Mouse (Mus musculus): ENCODE measurements at regions not wholly inside any gene's neighbourhood (a gene's known extent, or its start where the extent isn't known, plus 50 kb on each side); places are given as distances from the start of the nearest gene placed in this dataset.
A peak's percentile ranks its signal among the peaks of the same experiment; 100 is the strongest.
"Not testable (repeated sequence)": the region's sequence is repeated elsewhere in the genome, so short reads cannot be mapped to it uniquely, and the experiment has no call there.

GRCm38 (mm10) chr4:4635338-4635737 is 157.8 kb downstream of the Impad1 start:
- Histone ChIP-seq H3K4me3 (ENCODE audit: low read depth, low read length) (no peak overlapping the region), H3K27ac (replicated peaks; ENCODE audit: low read depth, low read length) (no peak overlapping the region), H3K27me3 (replicated peaks; ENCODE audit: control insufficient read depth, insufficient read depth, low read length) (no peaks in the 10 kb centered on the region), H3K9me3 (ENCODE audit: control insufficient read depth, low read length) (no peaks in the 10 kb centered on the region), H3K4me2 (ENCODE audit: low read depth, low read length) (no peak overlapping the region), H3K4me1 (ENCODE audit: control insufficient read depth, insufficient read depth, low read length) (0 out of 2 replicates have a peak, but pooled peaks cover 8% of the 10 kb centered on the region), H3K36me3 (ENCODE audit: control insufficient read depth, insufficient read depth, low read length) (no peaks in the 10 kb centered on the region), H3K9ac (ENCODE audit: low read depth, low read length) (no peak overlapping the region)
- DNase-seq (ENCODE audit: low spot score) (peak; percentile 47), ATAC-seq (ENCODE audit: low read depth) (no peak)
- WGBS, result 13% methylated on average over 6 of the region's 6 CpGs

DNA sequence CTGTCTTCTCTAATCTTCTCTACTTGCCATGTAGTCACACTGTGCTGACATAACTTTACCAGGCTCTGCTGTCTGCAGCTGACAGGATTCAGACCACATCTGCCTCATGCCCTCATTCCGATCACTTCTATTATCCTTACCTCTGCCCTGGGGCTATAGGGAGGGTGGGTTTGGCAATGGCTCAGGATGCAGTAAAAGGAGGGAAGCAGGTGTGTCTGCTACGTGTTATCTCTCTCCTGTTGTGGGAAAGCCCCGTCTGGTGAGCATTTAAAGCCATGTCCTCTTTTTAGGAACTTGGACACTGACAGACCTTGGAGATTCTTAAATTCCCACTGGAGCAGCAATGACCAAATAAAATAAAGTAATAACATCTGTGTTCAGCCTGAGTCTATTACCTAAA is 158.5 kb downstream of the Impad1 start:
- DNase-seq (ENCODE audit: low spot score) (peak; percentile 45), ATAC-seq (ENCODE audit: low read depth) (no peak)
- Histone ChIP-seq H3K4me3 (ENCODE audit: low read depth, low read length) (no peak overlapping the region), H3K4me2 (ENCODE audit: low read depth, low read length) (no peak overlapping the region), H3K9ac (ENCODE audit: low read depth, low read length) (no peak overlapping the region), H3K36me3 (ENCODE audit: control insufficient read depth, insufficient read depth, low read length) (no peaks in the 10 kb centered on the region), H3K9me3 (ENCODE audit: control insufficient read depth, low read length) (no peaks in the 10 kb centered on the region), H3K27me3 (replicated peaks; ENCODE audit: control insufficient read depth, insufficient read depth, low read length) (no peaks in the 10 kb centered on the region), H3K4me1 (ENCODE audit: control insufficient read depth, insufficient read depth, low read length) (0 out of 2 replicates have a peak, but pooled peaks cover 8% of the 10 kb centered on the region), H3K27ac (replicated peaks; ENCODE audit: low read depth, low read length) (no peak overlapping the region)
- WGBS, result 9% methylated on average over 3 of the region's 3 CpGs

- H3K4me1 ChIP-seq (ENCODE audit: control insufficient read depth, insufficient read depth, low read length), result 0 out of 2 replicates have a peak, but pooled peaks cover 1% of the 10 kb centered on the region
- WGBS, result 45% methylated on average over 2 of the region's 2 CpGs
- no peak overlapping the region for H3K9ac ChIP-seq (ENCODE audit: low read depth, low read length)
- no peak for ATAC-seq (ENCODE audit: low read depth)
- peak; percentile 5 for DNase-seq (ENCODE audit: low spot score)
- no peaks in the 10 kb centered on the region for H3K36me3 ChIP-seq (ENCODE audit: control insufficient read depth, insufficient read depth, low read length)
- no peak overlapping the region for H3K4me3 ChIP-seq (ENCODE audit: low read depth, low read length)
- H3K27ac ChIP-seq (replicated peaks; ENCODE audit: low read depth, low read length), result no peak overlapping the region
- no peaks in the 10 kb centered on the region for H3K9me3 ChIP-seq (ENCODE audit: control insufficient read depth, low read length)
- H3K4me2 ChIP-seq (ENCODE audit: low read depth, low read length), result no peak overlapping the region
- no peaks in the 10 kb centered on the region for H3K27me3 ChIP-seq (replicated peaks; ENCODE audit: control insufficient read depth, insufficient read depth, low read length)
Measured at GRCm38 (mm10) chr4:4630750-4631149, 162.4 kb downstream of the Impad1 start.

DNA sequence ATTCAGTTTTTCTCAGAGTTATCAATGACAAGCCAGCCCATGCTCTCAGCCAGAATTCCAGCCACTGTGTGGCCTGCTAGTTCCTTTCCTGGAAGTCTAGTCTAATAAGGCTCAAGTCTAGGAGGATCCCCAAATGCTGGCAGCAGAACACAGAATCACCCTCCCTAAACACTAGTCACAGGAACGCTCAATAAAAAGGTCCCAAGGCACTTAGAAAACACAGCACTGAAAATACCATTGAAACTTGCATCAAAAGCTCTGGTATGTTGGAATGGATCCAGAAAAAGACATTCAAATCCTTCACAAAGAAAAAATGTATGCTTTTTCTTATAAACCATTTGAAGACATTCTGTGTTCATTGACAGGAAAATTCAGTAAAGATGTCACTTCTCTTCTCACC is 163.9 kb downstream of the Impad1 start:
- Histone ChIP-seq H3K9ac (ENCODE audit: low read depth, low read length) (no peak overlapping the region), H3K4me2 (ENCODE audit: low read depth, low read length) (no peak overlapping the region), H3K27ac (replicated peaks; ENCODE audit: low read depth, low read length) (no peak overlapping the region), H3K4me3 (ENCODE audit: low read depth, low read length) (no peak overlapping the region), H3K4me1 (ENCODE audit: control insufficient read depth, insufficient read depth, low read length) (no peaks in the 10 kb centered on the region), H3K27me3 (replicated peaks; ENCODE audit: control insufficient read depth, insufficient read depth, low read length) (no peaks in the 10 kb centered on the region), H3K36me3 (ENCODE audit: control insufficient read depth, insufficient read depth, low read length) (no peaks in the 10 kb centered on the region), H3K9me3 (ENCODE audit: control insufficient read depth, low read length) (no peaks in the 10 kb centered on the region)
- WGBS, result 23% methylated on average over 1 of the region's 1 CpGs
- DNase-seq (ENCODE audit: low spot score) (peak; percentile 72), ATAC-seq (ENCODE audit: low read depth) (no peak)

- WGBS, result 67% methylated on average over 3 of the region's 3 CpGs
Measured at GRCm38 (mm10) chr4:4623840-4624239, 169.3 kb downstream of the Impad1 start.

DNA sequence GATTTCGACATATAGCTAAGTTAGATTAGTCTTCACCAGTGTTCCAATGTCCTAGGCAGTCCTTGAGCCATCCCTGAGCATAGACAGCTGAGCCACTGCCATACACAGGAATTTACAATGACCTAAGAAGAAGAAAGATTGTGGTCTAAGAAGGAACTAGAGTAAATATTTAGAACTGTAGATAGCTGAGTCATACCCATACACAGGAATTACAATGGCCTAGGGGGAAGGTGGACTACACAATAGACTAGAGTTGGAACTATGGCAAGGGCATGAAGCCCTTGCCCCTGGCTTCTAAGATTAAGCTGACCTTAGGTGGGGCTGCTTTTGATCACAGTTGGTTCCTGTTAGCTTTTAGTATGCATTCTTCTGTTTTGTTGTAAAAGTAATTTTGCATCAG is 173.0 kb downstream of the Impad1 start:
- not testable (repeated sequence) for H3K4me1 ChIP-seq (ENCODE audit: control insufficient read depth, insufficient read depth, low read length); ATAC-seq (ENCODE audit: low read depth); DNase-seq (ENCODE audit: low spot score); H3K27me3 ChIP-seq (replicated peaks; ENCODE audit: control insufficient read depth, insufficient read depth, low read length); H3K36me3 ChIP-seq (ENCODE audit: control insufficient read depth, insufficient read depth, low read length); H3K9ac ChIP-seq (ENCODE audit: low read depth, low read length); H3K27ac ChIP-seq (replicated peaks; ENCODE audit: low read depth, low read length); H3K4me2 ChIP-seq (ENCODE audit: low read depth, low read length); H3K4me3 ChIP-seq (ENCODE audit: low read depth, low read length); H3K9me3 ChIP-seq (ENCODE audit: control insufficient read depth, low read length)
- 59% methylated on average over 1 of the region's 1 CpGs for WGBS

More at GRCm38 (mm10) chr4:4623840-4624239, 169.3 kb downstream of the Impad1 start:
- Histone ChIP-seq H3K4me1 (ENCODE audit: control insufficient read depth, insufficient read depth, low read length) (no peaks in the 10 kb centered on the region), H3K4me3 (ENCODE audit: low read depth, low read length) (no peak overlapping the region), H3K27ac (replicated peaks; ENCODE audit: low read depth, low read length) (no peak overlapping the region), H3K36me3 (ENCODE audit: control insufficient read depth, insufficient read depth, low read length) (no peaks in the 10 kb centered on the region), H3K27me3 (replicated peaks; ENCODE audit: control insufficient read depth, insufficient read depth, low read length) (no peaks in the 10 kb centered on the region), H3K4me2 (ENCODE audit: low read depth, low read length) (no peak overlapping the region), H3K9me3 (ENCODE audit: control insufficient read depth, low read length) (no peaks in the 10 kb centered on the region), H3K9ac (ENCODE audit: low read depth, low read length) (no peak overlapping the region)
- no peak for ATAC-seq (ENCODE audit: low read depth)
- DNase-seq (ENCODE audit: low spot score), result no peak

- peak; percentile 18 for DNase-seq (ENCODE audit: low spot score)
- Histone ChIP-seq H3K9ac (ENCODE audit: low read depth, low read length) (no peak overlapping the region), H3K4me1 (ENCODE audit: control insufficient read depth, insufficient read depth, low read length) (no peaks in the 10 kb centered on the region), H3K27me3 (replicated peaks; ENCODE audit: control insufficient read depth, insufficient read depth, low read length) (no peaks in the 10 kb centered on the region), H3K9me3 (ENCODE audit: control insufficient read depth, low read length) (no peaks in the 10 kb centered on the region), H3K36me3 (ENCODE audit: control insufficient read depth, insufficient read depth, low read length) (no peaks in the 10 kb centered on the region), H3K4me2 (ENCODE audit: low read depth, low read length) (no peak overlapping the region), H3K27ac (replicated peaks; ENCODE audit: low read depth, low read length) (no peak overlapping the region), H3K4me3 (ENCODE audit: low read depth, low read length) (no peak overlapping the region)
- ATAC-seq (ENCODE audit: low read depth), result no peak
Measured at GRCm38 (mm10) chr4:4614577-4614976, 178.6 kb downstream of the Impad1 start.

Measured in embryonic facial prominence, embryonic 14.5 days (tissue).